Mouse (Mus musculus) liver, embryonic 14.5 days (tissue): ENCODE results near the gene D330045A20Rik.

Experiments used
- CTCF ChIP-seq: IDR thresholded peaks from 2 replicates; pipeline ENCODE4 v1.5.1; 2016; ENCODE audit warnings: antibody characterized with exemption, low read depth, control low read depth
- EP300 ChIP-seq: IDR thresholded peaks from 2 replicates; pipeline ENCODE4 v1.6.1; 2016; ENCODE audit warnings: antibody characterized with exemption, low read depth

GRCm38 (mm10) chrX:139562925-139563461 is 82.8 kb downstream of the D330045A20Rik start, which contains the start of gene Rnf128:
- TF ChIP-seq CTCF = no peak
- TF ChIP-seq EP300 = 0 out of 2 replicates have a peak, but pooled peaks have one; percentile 22
